Mouse (Mus musculus): ENCODE results near the gene Tmem63a.

DNA sequence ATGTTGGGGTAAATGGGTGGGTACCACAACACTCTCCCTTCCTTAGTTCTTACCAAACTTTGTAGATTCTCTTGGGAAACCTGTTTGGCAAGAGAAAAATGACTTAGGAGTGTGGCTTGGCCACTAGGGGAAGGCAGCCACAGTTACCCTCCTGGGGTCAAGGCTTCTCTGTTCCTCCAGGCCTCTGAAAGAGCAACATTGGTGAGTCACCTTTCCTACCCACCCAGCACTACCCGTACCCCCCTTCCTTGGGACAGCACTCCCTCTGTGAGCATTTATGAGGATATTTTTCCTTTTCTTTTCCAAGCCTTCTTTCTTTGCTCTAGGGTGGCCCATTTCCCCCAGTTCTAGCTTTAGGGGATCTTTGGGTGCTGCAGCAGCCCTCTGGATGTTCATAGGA, 1.8 kb downstream of the Tmem63a start:
- TF ChIP-seq CTCF (IDR thresholded peaks at IDR 0.05; ENCODE audit: borderline replicate concordance, extremely low read depth, insufficient read depth, insufficient read length) (no peak), POLR2A (IDR thresholded peaks at IDR 0.05; ENCODE audit: borderline replicate concordance, extremely low read depth, insufficient read depth, insufficient read length, poor library complexity, severe bottlenecking) (no peak)

All from brain, embryonic 14.5 days (tissue).